Mouse (Mus musculus): ENCODE results near the gene Nrip1. TPM values are rescaled to one million over a fixed set of nuclear protein-coding genes. Genes with fewer than 3 reads are reported as not detected.
A peak's percentile ranks its signal among the peaks of the same experiment; 100 is the strongest.

The Nrip1 gene
- total and polyA plus RNA-seq, 2 experiments from 2014 or later: 34.8 to 40.9 TPM

- DNase-seq (no peak), ATAC-seq (no peak)
- Histone ChIP-seq H3K4me3 (ENCODE audit: low read depth, low read length) (no peak overlapping the region), H3K36me3 (ENCODE audit: insufficient read depth) (no peaks in the 10 kb centered on the region), H3K4me2 (ENCODE audit: low read depth) (no peak overlapping the region), H3K4me1 (ENCODE audit: insufficient read depth) (no peaks in the 10 kb centered on the region), H3K27ac (ENCODE audit: low read depth, low read length) (no peak overlapping the region), H3K27me3 (ENCODE audit: insufficient read depth, low read length) (no peaks in the 10 kb centered on the region; the same call in 1 of the 2 replicates), H3K9me3 (ENCODE audit: low read length) (no peaks in the 10 kb centered on the region), H3K9ac (no peak overlapping the region)
- 47% methylated on average over 1 of the region's 1 CpGs for WGBS
- TF ChIP-seq CTCF (IDR thresholded peaks at IDR 0.05; ENCODE audit: low read depth): no peak
Observed at GRCm38 (mm10) chr16:76396512-76396911, 22.9 kb upstream of the Nrip1 start.

- Histone ChIP-seq H3K27me3 (ENCODE audit: insufficient read depth, low read length) (no peaks in the 10 kb centered on the region; the same call in 1 of the 2 replicates), H3K9ac (no peak overlapping the region), H3K36me3 (ENCODE audit: insufficient read depth) (no peaks in the 10 kb centered on the region), H3K4me2 (ENCODE audit: low read depth) (no peak overlapping the region), H3K27ac (ENCODE audit: low read depth, low read length) (no peak overlapping the region), H3K4me3 (ENCODE audit: low read depth, low read length) (no peak overlapping the region), H3K4me1 (ENCODE audit: insufficient read depth) (no peaks in the 10 kb centered on the region), H3K9me3 (ENCODE audit: low read length) (no peaks in the 10 kb centered on the region)
- TF ChIP-seq CTCF (IDR thresholded peaks at IDR 0.05; ENCODE audit: low read depth): no peak
- DNase-seq: no peak
- ATAC-seq: no peak
- WGBS: 47% methylated on average over 3 of the region's 3 CpGs
Observed at GRCm38 (mm10) chr16:76393267-76393666, 19.6 kb upstream of the Nrip1 start.

- no peaks in the 10 kb centered on the region for H3K27me3 ChIP-seq (ENCODE audit: insufficient read depth, low read length)
- H3K9ac ChIP-seq: no peak overlapping the region
- no peak overlapping the region for H3K4me2 ChIP-seq (ENCODE audit: low read depth)
- 40% methylated on average over 5 of the region's 5 CpGs for WGBS
- H3K9me3 ChIP-seq (ENCODE audit: low read length): no peaks in the 10 kb centered on the region
- no peak overlapping the region for H3K4me3 ChIP-seq (ENCODE audit: low read depth, low read length)
- DNase-seq (no peak), ATAC-seq (no peak)
- no peaks in the 10 kb centered on the region for H3K4me1 ChIP-seq (ENCODE audit: insufficient read depth)
- no peaks in the 10 kb centered on the region for H3K36me3 ChIP-seq (ENCODE audit: insufficient read depth)
- no peak overlapping the region for H3K27ac ChIP-seq (ENCODE audit: low read depth, low read length)
- no peak for TF ChIP-seq CTCF (IDR thresholded peaks at IDR 0.05; ENCODE audit: low read depth)
Observed at GRCm38 (mm10) chr16:76386496-76386895, 12.9 kb upstream of the Nrip1 start.

- Histone ChIP-seq H3K9me3 (ENCODE audit: low read length) (no peaks in the 10 kb centered on the region), H3K36me3 (ENCODE audit: insufficient read depth) (no peaks in the 10 kb centered on the region), H3K4me2 (ENCODE audit: low read depth) (no peak overlapping the region), H3K9ac (no peak overlapping the region), H3K27ac (ENCODE audit: low read depth, low read length) (no peak overlapping the region), H3K4me3 (ENCODE audit: low read depth, low read length) (no peak overlapping the region), H3K4me1 (ENCODE audit: insufficient read depth) (no peaks in the 10 kb centered on the region), H3K27me3 (ENCODE audit: insufficient read depth, low read length) (no peaks in the 10 kb centered on the region)
- no peak for TF ChIP-seq CTCF (IDR thresholded peaks at IDR 0.05; ENCODE audit: low read depth)
- WGBS: 42% methylated on average over 4 of the region's 4 CpGs
- ATAC-seq (no peak), DNase-seq (no peak)
Observed at GRCm38 (mm10) chr16:76386071-76386470, 12.4 kb upstream of the Nrip1 start.

GRCm38 (mm10) chr16:76377211-76377610 lies 3.6 kb upstream of the Nrip1 start:
- TF ChIP-seq CTCF (IDR thresholded peaks at IDR 0.05; ENCODE audit: low read depth): no peak
- H3K9ac ChIP-seq: no peak overlapping the region
- no peaks in the 10 kb centered on the region for H3K9me3 ChIP-seq (ENCODE audit: low read length)
- H3K36me3 ChIP-seq (ENCODE audit: insufficient read depth): no peaks in the 10 kb centered on the region
- no peak overlapping the region for H3K27ac ChIP-seq (ENCODE audit: low read depth, low read length)
- H3K4me3 ChIP-seq (ENCODE audit: low read depth, low read length): no peak overlapping the region
- no peak overlapping the region for H3K4me2 ChIP-seq (ENCODE audit: low read depth)
- DNase-seq (no peak), ATAC-seq (no peak)
- H3K27me3 ChIP-seq (ENCODE audit: insufficient read depth, low read length): no peaks in the 10 kb centered on the region
- no peaks in the 10 kb centered on the region for H3K4me1 ChIP-seq (ENCODE audit: insufficient read depth)
- WGBS: 94% methylated on average over 3 of the region's 3 CpGs

- DNase-seq (no peak), ATAC-seq (no peak)
- TF ChIP-seq CTCF (IDR thresholded peaks at IDR 0.05; ENCODE audit: low read depth): no peak
- no peak overlapping the region for H3K4me3 ChIP-seq (ENCODE audit: low read depth, low read length)
- no peaks in the 10 kb centered on the region for H3K4me1 ChIP-seq (ENCODE audit: insufficient read depth)
- WGBS: 95% methylated on average over 8 of the region's 8 CpGs
- no peak overlapping the region for H3K4me2 ChIP-seq (ENCODE audit: low read depth)
- no peaks in the 10 kb centered on the region for H3K36me3 ChIP-seq (ENCODE audit: insufficient read depth)
- no peaks in the 10 kb centered on the region for H3K9me3 ChIP-seq (ENCODE audit: low read length)
- H3K9ac ChIP-seq: no peak overlapping the region
- no peak overlapping the region for H3K27ac ChIP-seq (ENCODE audit: low read depth, low read length)
- no peaks in the 10 kb centered on the region for H3K27me3 ChIP-seq (ENCODE audit: insufficient read depth, low read length)
Observed at GRCm38 (mm10) chr16:76376661-76377060, 3.0 kb upstream of the Nrip1 start.

- H3K9ac ChIP-seq: peak overlapping the region; percentile 90
- H3K4me3 ChIP-seq (ENCODE audit: low read depth, low read length): peak overlapping the region; percentile 84
- peak; percentile 53 for TF ChIP-seq CTCF (IDR thresholded peaks at IDR 0.05; ENCODE audit: low read depth)
- peak overlapping the region; percentile 96 for H3K27ac ChIP-seq (ENCODE audit: low read depth, low read length)
- DNase-seq (peak; percentile 90), ATAC-seq (peak; percentile 93)
- 0 out of 2 replicates have a peak, but pooled peaks cover 4% of the 10 kb centered on the region for H3K4me1 ChIP-seq (ENCODE audit: insufficient read depth)
- H3K27me3 ChIP-seq (ENCODE audit: insufficient read depth, low read length): no peaks in the 10 kb centered on the region
- peak overlapping the region; percentile 52 for H3K4me2 ChIP-seq (ENCODE audit: low read depth)
- under 1% methylated on average over 55 of the region's 70 CpGs for WGBS
- no peaks in the 10 kb centered on the region for H3K36me3 ChIP-seq (ENCODE audit: insufficient read depth)
- no peaks in the 10 kb centered on the region for H3K9me3 ChIP-seq (ENCODE audit: low read length)
Observed at GRCm38 (mm10) chr16:76372941-76373561, 576 bp downstream of the Nrip1 start.
